Mouse (Mus musculus) C2C12 (cell line): ENCODE data around the gene Pigx. TPM values are rescaled to one million over a fixed set of nuclear protein-coding genes. Genes with fewer than 3 reads are reported as not detected.

Experiments used
- H3K27me3 ChIP-seq: one replicate; pipeline ENCODE4 v1.6.1; 2011; ENCODE audit not compliant: control insufficient read depth, insufficient read depth, insufficient read length
- H3K36me3 ChIP-seq: one replicate; pipeline ENCODE4 v1.6.1; 2011; ENCODE audit not compliant: control insufficient read depth, insufficient read depth
- H3K4me3 ChIP-seq: one replicate; pipeline ENCODE4 v1.5.1; 2011; ENCODE audit warnings: mild to moderate bottlenecking, control low read depth; ENCODE audit not compliant: poor library complexity, insufficient read depth, severe bottlenecking
- H3K79me2 ChIP-seq: one replicate; pipeline ENCODE4 v1.6.1; 2011; ENCODE audit not compliant: control insufficient read depth, insufficient read depth
- H3K79me3 ChIP-seq: one replicate; pipeline ENCODE4 v1.6.1; 2011; ENCODE audit warnings: low read depth, control low read depth
- H3ac ChIP-seq: one replicate; pipeline ENCODE3; 2011; ENCODE audit warnings: low read depth; ENCODE audit not compliant: control insufficient read depth, insufficient read length
- CEBPB ChIP-seq: IDR thresholded peaks from one replicate; pipeline ENCODE4 v1.6.1; 2011; ENCODE audit warnings: low read depth, mild to moderate bottlenecking, control low read depth, moderate library complexity
- CTCF ChIP-seq: IDR thresholded peaks from one replicate; pipeline ENCODE4 v1.5.1; 2011; ENCODE audit not compliant: control insufficient read depth, insufficient read depth, insufficient read length
- FOSL1 ChIP-seq: IDR thresholded peaks from one replicate; pipeline ENCODE4 v1.8.0; 2011; ENCODE audit warnings: mild to moderate bottlenecking, low read length; ENCODE audit not compliant: poor library complexity, insufficient read depth, severe bottlenecking
- MAX ChIP-seq: IDR thresholded peaks from one replicate; pipeline ENCODE4 v1.6.1; 2011; ENCODE audit warnings: mild to moderate bottlenecking, control low read depth
- MYOD1 ChIP-seq: IDR thresholded peaks from one replicate; pipeline ENCODE4 v1.6.1; 2011; ENCODE audit warnings: low read depth; ENCODE audit not compliant: control insufficient read depth, insufficient read length
- MYOG ChIP-seq: IDR thresholded peaks from one replicate; pipeline ENCODE4 v1.6.1; 2011; ENCODE audit not compliant: control insufficient read depth, insufficient read length; ENCODE audit errors: extremely low read depth
- USF1 ChIP-seq: IDR thresholded peaks from one replicate; pipeline ENCODE4 v1.6.1; 2011; ENCODE audit warnings: low read depth, mild to moderate bottlenecking, control low read depth, moderate library complexity
- polyA plus RNA-seq: library from polyadenylated mRNA; unstranded; fragments of >200 nt; fragmentation: generic; extraction: Trizol; gene quantifications from one replicate; pipeline ENCODE4 v1.2.1, GENCODE M21; 2012; ENCODE audit warnings: missing spikeins

Pigx gene
- polyA plus RNA-seq, 1 experiment, result 30.8 TPM

DNA sequence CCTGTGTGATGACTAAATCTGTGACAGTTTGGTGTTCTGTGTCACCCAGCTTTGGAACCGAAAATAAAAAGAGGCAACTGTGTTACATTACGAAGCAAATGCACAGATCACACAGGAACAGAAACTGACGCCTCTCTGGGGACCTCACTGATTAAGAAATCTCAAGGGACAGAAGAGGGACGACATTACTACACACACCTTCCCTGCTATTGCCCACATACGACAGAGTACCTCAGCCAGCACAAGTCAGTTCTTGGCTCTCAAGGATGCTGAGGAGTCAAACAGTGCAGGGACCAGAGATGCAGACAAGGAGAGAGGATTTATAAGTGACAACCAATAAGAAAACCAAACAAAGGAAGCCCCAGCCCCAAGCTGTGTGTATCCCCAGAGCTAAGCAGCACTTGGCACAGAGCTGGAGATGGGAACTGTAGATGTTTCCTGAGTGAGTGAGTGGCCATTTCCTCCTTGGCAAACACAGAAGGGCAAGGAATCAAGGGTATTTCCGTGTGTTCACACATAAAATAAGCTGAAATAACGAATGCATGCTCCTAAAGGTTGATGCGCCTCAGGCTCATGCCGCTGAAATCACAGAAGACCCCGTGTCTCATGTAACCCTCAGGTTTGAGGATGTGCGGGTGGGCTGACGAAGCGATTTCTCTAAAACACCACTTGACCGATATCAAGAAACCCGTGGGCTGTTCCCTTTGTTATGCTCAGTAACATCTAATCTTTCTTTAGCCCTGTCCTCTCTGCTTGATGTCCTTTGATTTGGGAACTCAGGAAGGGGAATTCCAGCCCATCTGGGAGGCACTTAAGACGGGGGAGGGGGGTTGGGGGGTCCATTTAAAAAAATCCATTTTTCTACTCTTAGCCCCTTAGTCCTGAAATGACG lies 25.1 kb upstream of the Pigx start:
- Histone ChIP-seq H3K27me3 (peaks cover 5% of the 10 kb centered on the region), H3ac (no peak overlapping the region), H3K79me2 (no peaks in the 10 kb centered on the region), H3K36me3 (no peaks in the 10 kb centered on the region), H3K79me3 (no peaks in the 10 kb centered on the region), H3K4me3 (no peak overlapping the region)
- TF ChIP-seq USF1, result no peak
- no peak for TF ChIP-seq CEBPB
- TF ChIP-seq CTCF, result no peak

GRCm38 (mm10) chr16:32124020-32124419 lies 24.5 kb upstream of the Pigx start:
- H3K79me2 ChIP-seq, result no peaks in the 10 kb centered on the region
- TF ChIP-seq MYOG (no peak), FOSL1 (no peak), USF1 (no peak), CTCF (no peak), MYOD1 (no peak), MAX (no peak), CEBPB (no peak)
- H3K4me3 ChIP-seq, result no peak overlapping the region
- no peaks in the 10 kb centered on the region for H3K79me3 ChIP-seq
- no peaks in the 10 kb centered on the region for H3K36me3 ChIP-seq
- no peak overlapping the region for H3ac ChIP-seq
- peaks cover 5% of the 10 kb centered on the region for H3K27me3 ChIP-seq

DNA sequence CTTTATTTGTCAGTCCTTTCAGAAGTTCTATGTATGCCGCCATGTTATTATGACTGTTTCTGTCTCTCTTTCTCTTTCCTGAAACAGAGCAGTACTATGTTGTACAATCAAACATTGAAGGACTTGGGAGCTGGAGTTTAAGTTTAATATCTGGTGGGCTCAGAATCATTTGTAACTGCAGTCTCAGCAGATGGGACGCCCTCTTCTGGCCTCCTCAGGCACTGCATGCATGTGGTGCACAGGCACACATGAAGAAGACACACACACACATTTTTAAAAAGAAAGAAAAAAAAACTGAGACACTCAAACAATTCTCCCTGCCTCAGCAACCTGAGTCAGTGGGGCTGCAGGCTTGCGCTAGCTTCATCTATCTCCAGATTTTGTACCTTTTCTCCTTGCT lies 20.9 kb upstream of the Pigx start:
- Histone ChIP-seq H3K27me3 (no peaks in the 10 kb centered on the region), H3K79me2 (no peaks in the 10 kb centered on the region), H3K36me3 (no peaks in the 10 kb centered on the region), H3K4me3 (no peak overlapping the region), H3K79me3 (no peaks in the 10 kb centered on the region), H3ac (no peak overlapping the region)
- TF ChIP-seq CEBPB, result no peak
- no peak for TF ChIP-seq MAX
- no peak for TF ChIP-seq MYOG
- TF ChIP-seq MYOD1, result no peak
- TF ChIP-seq CTCF, result no peak
- TF ChIP-seq USF1, result no peak
- TF ChIP-seq FOSL1, result no peak

GRCm38 (mm10) chr16:32116186-32116585 lies 16.6 kb upstream of the Pigx start:
- no peak for TF ChIP-seq CTCF
- no peaks in the 10 kb centered on the region for H3K36me3 ChIP-seq
- no peak overlapping the region for H3ac ChIP-seq
- no peaks in the 10 kb centered on the region for H3K79me2 ChIP-seq
- no peak overlapping the region for H3K4me3 ChIP-seq
- no peaks in the 10 kb centered on the region for H3K79me3 ChIP-seq
- H3K27me3 ChIP-seq, result no peaks in the 10 kb centered on the region

- no peaks in the 10 kb centered on the region for H3K27me3 ChIP-seq
- TF ChIP-seq MAX, result no peak
- TF ChIP-seq CTCF, result no peak
- no peak for TF ChIP-seq MYOD1
- no peak for TF ChIP-seq CEBPB
- no peak for TF ChIP-seq USF1
- TF ChIP-seq MYOG, result no peak
- TF ChIP-seq FOSL1, result no peak
- no peaks in the 10 kb centered on the region for H3K79me2 ChIP-seq
- H3K79me3 ChIP-seq, result no peaks in the 10 kb centered on the region
- no peak overlapping the region for H3ac ChIP-seq
- H3K36me3 ChIP-seq, result no peaks in the 10 kb centered on the region
- H3K4me3 ChIP-seq, result no peak overlapping the region
Measured at GRCm38 (mm10) chr16:32115781-32116180, 16.2 kb upstream of the Pigx start.

GRCm38 (mm10) chr16:32114968-32115695 lies 15.6 kb upstream of the Pigx start:
- Histone ChIP-seq H3K79me2 (no peaks in the 10 kb centered on the region), H3K36me3 (no peaks in the 10 kb centered on the region), H3K4me3 (no peak overlapping the region)

More at GRCm38 (mm10) chr16:32114968-32115695, 15.6 kb upstream of the Pigx start:
- H3K27me3 ChIP-seq, result no peaks in the 10 kb centered on the region
- no peaks in the 10 kb centered on the region for H3K79me3 ChIP-seq
- no peak overlapping the region for H3ac ChIP-seq
- TF ChIP-seq USF1, result no peak
- peak; percentile 80 for TF ChIP-seq CTCF
